In genomic region chrX:169981761-169982181, GRCm38 (mm10) we compare ENCODE assay signal across 8 mouse cellular contexts. TPM values are rescaled to one million over a fixed set of nuclear protein-coding genes. Genes with fewer than 3 reads are reported as not detected.
DNase-seq lines count a peak whose midpoint lies in the region; ATAC-seq and TF ChIP-seq lines count a peak whose summit lies in the region.
"Not testable (repeated sequence)": the region's sequence is repeated elsewhere in the genome, so short reads cannot be mapped to it uniquely, and the experiment has no call there.

No protein-coding gene starts in this region.

- not testable (repeated sequence) for TF ChIP-seq POLR2A in brain, embryonic 14.5 days (IDR thresholded peaks at IDR 0.05; ENCODE audit: borderline replicate concordance, extremely low read depth, insufficient read depth, insufficient read length, poor library complexity, severe bottlenecking); liver, adult 2 months (IDR thresholded peaks at IDR 0.05; ENCODE audit: extremely low read depth, insufficient read depth, low read length)

- not testable (repeated sequence) for H3K79me2 ChIP-seq in liver, adult 2 months (ENCODE audit: control insufficient read depth, insufficient read depth, low read length)

- H3K4me1 ChIP-seq in E14TG2a.4 (replicated peaks; ENCODE audit: low read depth, low read length), result peaks cover 27% of the 10 kb centered on the region
- not testable (repeated sequence) for H3K4me1 ChIP-seq in forebrain, embryonic 14.5 days (ENCODE audit: control insufficient read depth, insufficient read depth, low read length); heart, embryonic 12.5 days (replicated peaks)
- H3K4me1 ChIP-seq in liver, adult 2 months (ENCODE audit: control insufficient read depth, insufficient read depth, low read length), result peaks cover 12% of the 10 kb centered on the region

- H3K4me2 ChIP-seq in forebrain, embryonic 14.5 days (ENCODE audit: low read length); heart, embryonic 12.5 days: not testable (repeated sequence)

- H3K9me3 ChIP-seq in E14TG2a.4 (ENCODE audit: low read length), result peaks cover 86% of the 10 kb centered on the region
- peaks cover 19% of the 10 kb centered on the region; the same call in 1 of the 2 replicates for H3K9me3 ChIP-seq in forebrain, embryonic 14.5 days (replicated peaks; ENCODE audit: control insufficient read depth, low read length)
- H3K9me3 ChIP-seq in heart, embryonic 12.5 days (replicated peaks), result peaks cover 73% of the 10 kb centered on the region

- TF ChIP-seq CTCF in E14TG2a.4 (conservative IDR thresholded peaks at IDR 0.05; ENCODE audit: low read length); brain, embryonic 14.5 days (IDR thresholded peaks at IDR 0.05; ENCODE audit: borderline replicate concordance, extremely low read depth, insufficient read depth, insufficient read length); liver, adult 2 months (IDR thresholded peaks at IDR 0.05; ENCODE audit: low read depth, low read length): not testable (repeated sequence)

- H3K9ac ChIP-seq in forebrain, embryonic 14.5 days (ENCODE audit: low read length); heart, embryonic 12.5 days; liver, adult 2 months (ENCODE audit: low read depth, low read length): not testable (repeated sequence)

- H3K36me3 ChIP-seq in E14TG2a.4 (ENCODE audit: insufficient read depth, low read length), result peaks cover 87% of the 10 kb centered on the region
- H3K36me3 ChIP-seq in forebrain, embryonic 14.5 days (ENCODE audit: control insufficient read depth, insufficient read depth, low read length), result peaks cover 73% of the 10 kb centered on the region
- peaks cover 58% of the 10 kb centered on the region for H3K36me3 ChIP-seq in heart, embryonic 12.5 days
- H3K36me3 ChIP-seq in liver, adult 2 months (ENCODE audit: control insufficient read depth, insufficient read depth, low read length), result peaks cover 18% of the 10 kb centered on the region

- peak overlapping the region; percentile 21 for H3K4me3 ChIP-seq in E14TG2a.4 (replicated peaks; ENCODE audit: low read length)
- not testable (repeated sequence) for H3K4me3 ChIP-seq in forebrain, embryonic 14.5 days (ENCODE audit: low read depth, low read length); heart, embryonic 12.5 days; liver, adult 2 months (ENCODE audit: insufficient read depth, low read depth, low read length)

- peaks cover 13% of the 10 kb centered on the region for H3K27me3 ChIP-seq in E14TG2a.4 (ENCODE audit: insufficient read depth, low read length)
- not testable (repeated sequence) for H3K27me3 ChIP-seq in forebrain, embryonic 14.5 days (replicated peaks; ENCODE audit: control insufficient read depth, insufficient read depth, low read length); heart, embryonic 12.5 days (replicated peaks); liver, adult 2 months (ENCODE audit: control insufficient read depth, insufficient read depth, low read length)

- DNase-seq in brain, embryonic 14.5 days (ENCODE audit: low read depth), result peak; percentile 59
- peak; percentile 9 for DNase-seq in forebrain, embryonic 14.5 days (ENCODE audit: low spot score)
- peak; percentile 30 for DNase-seq in kidney, postnatal 14 days
- DNase-seq in liver, adult 2 months (ENCODE audit: extremely low read depth, low read depth, low spot score), result peak; percentile 69
- DNase-seq in natural killer cell, adult 2 months (ENCODE audit: low spot score in 2 of 2), result peak; percentile 12 to 26
- DNase-seq in testis, postnatal 10 days (ENCODE audit: low spot score), result peak; percentile 65

- H3K27ac ChIP-seq in forebrain, embryonic 14.5 days (ENCODE audit: low read depth, low read length); heart, embryonic 12.5 days (ENCODE audit: poor library complexity, severe bottlenecking): not testable (repeated sequence)
- H3K27ac ChIP-seq in liver, adult 2 months (replicated peaks; ENCODE audit: insufficient read depth, low read depth, low read length), result 0 out of 2 replicates have a peak overlapping the region, but pooled peaks have one; percentile 5

- WGBS in forebrain, embryonic 14.5 days, result 91% methylated on average over 19 of the region's 19 CpGs
- 81% methylated on average over 19 of the region's 19 CpGs for WGBS in heart, embryonic 12.5 days
- WGBS in liver, adult 2 months, result 85% methylated on average over 19 of the region's 19 CpGs

- not testable (repeated sequence) for ATAC-seq in forebrain, embryonic 14.5 days
- 0 out of 2 replicates have a peak, but pooled peaks have one; percentile 12 for ATAC-seq in heart, embryonic 12.5 days (ENCODE audit: insufficient number of reproducible peaks, low FRiP score)

RNA-seq across cellular contexts. Expression of gene Gm21887, which starts 27.7 kb away (rescaled TPM):
- polyA plus RNA-seq in brain, embryonic 14.5 days (2012; rRNA removed), result 476 and 1,536 TPM in 2 replicates
- 77.4 and 108 TPM in 2 replicates for polyA plus RNA-seq in forebrain, embryonic 14.5 days (2014; fragmentation: Nextera tagmentation; extraction: Ambion mirVana)
- 121 and 171 TPM in 2 replicates for polyA plus RNA-seq in heart, embryonic 12.5 days (2016; fragmentation: Nextera tagmentation; extraction: Ambion mirVana)
- total RNA-seq in liver, adult 2 months (2014; rRNA removed), result 8.0 and 11.5 TPM in 2 replicates
- 102 and 123 TPM in 2 replicates for polyA plus RNA-seq in liver, adult 2 months (2012; rRNA removed)

Comparison
In these comparisons a context has a peak if more than half of its experiments do, and no peak if none do; other contexts are left out.
1. DNase-seq: peak in every context shown above with its lines; median percentile 69 in liver, adult 2 months; 65 in testis, postnatal 10 days; 59 in brain, embryonic 14.5 days; 30 in kidney, postnatal 14 days; 19 in natural killer cell, adult 2 months; 9 in forebrain, embryonic 14.5 days.